Mouse (Mus musculus): Measurements from ENCODE around the gene Gm26602. TPM values are rescaled to one million over a fixed set of nuclear protein-coding genes. Genes with fewer than 3 reads are reported as not detected.

Gene Gm26602
- polyA plus RNA-seq, 1 experiment, result not detected

GRCm38 (mm10) chr10:79959847-79960601, 49.4 kb downstream of the Gm26602 start, which contains the start of gene Wdr18:
Gene Wdr18 (plus strand): TSS chr10:79960152.
- TF ChIP-seq REST (IDR thresholded peaks at IDR 0.05; ENCODE audit: insufficient read depth, insufficient read length) (no peak), POLR2A (IDR thresholded peaks at IDR 0.05; ENCODE audit: insufficient read length, low read depth) (peak; percentile 83), TCF12 (IDR thresholded peaks at IDR 0.05; ENCODE audit: insufficient read depth, poor library complexity, severe bottlenecking) (no peak), MYOG (IDR thresholded peaks at IDR 0.05; ENCODE audit: control insufficient read depth in 1 of 3, insufficient read depth in 1 of 3, insufficient read length in 2 of 3, low read depth in 2 of 3) (peak in 2 of 3 experiments; percentile 40 to 68), MYOD1 (IDR thresholded peaks at IDR 0.05; ENCODE audit: control insufficient read depth in 1 of 3, insufficient read length in 2 of 3, low read depth in 2 of 3) (peak in 2 of 3 experiments; percentile 48 to 65), SRF (IDR thresholded peaks at IDR 0.05; ENCODE audit: control insufficient read depth, insufficient read length, low read depth) (no peak), POLR2AphosphoS2 (IDR thresholded peaks at IDR 0.05; ENCODE audit: insufficient read length, low read depth) (peak; percentile 69)
- peak within 1 kb of the TSS; percentile 60 for H3ac ChIP-seq (ENCODE audit: control insufficient read depth, insufficient read length)
- peaks cover 4% of the 10 kb centered on the region for H3K27me3 ChIP-seq (ENCODE audit: control insufficient read depth, insufficient read depth, insufficient read length)
- peak within 1 kb of the TSS; percentile 95 for H3K4me2 ChIP-seq (ENCODE audit: low read depth)
- H3K79me2 ChIP-seq (ENCODE audit: control insufficient read depth, insufficient read depth), result peaks cover 13% of the 10 kb centered on the region
- H3K4me3 ChIP-seq, result peak within 1 kb of the TSS; percentile 55
- H3K36me3 ChIP-seq (ENCODE audit: control insufficient read depth, insufficient read depth), result no peaks in the 10 kb centered on the region

Other genes starting within 250 kb of the Gm26602 start
- gene Madcam1, start 246.3 kb upstream of the Gm26602 start, polyA plus RNA-seq (2012; fragmentation: generic; extraction: Trizol), result not detected
- gene Tpgs1, start 241.5 kb upstream of the Gm26602 start, polyA plus RNA-seq (2012; fragmentation: generic; extraction: Trizol), result 80.2 TPM
- 299 TPM for gene Cdc34, start 228.7 kb upstream of the Gm26602 start, polyA plus RNA-seq (2012; fragmentation: generic; extraction: Trizol)
- gene Gzmm, start 221.8 kb upstream of the Gm26602 start, polyA plus RNA-seq (2012; fragmentation: generic; extraction: Trizol), result 0.71 TPM
- 1,268 TPM for gene Bsg, start 206.4 kb upstream of the Gm26602 start, polyA plus RNA-seq (2012; fragmentation: generic; extraction: Trizol)
- gene Hcn2, start 194.2 kb upstream of the Gm26602 start, polyA plus RNA-seq (2012; fragmentation: generic; extraction: Trizol), result 0.35 TPM
- gene Polrmt, start 164.3 kb upstream of the Gm26602 start, polyA plus RNA-seq (2012; fragmentation: generic; extraction: Trizol), result 82.3 TPM
- 0.26 TPM for gene Fgf22, start 155.8 kb upstream of the Gm26602 start, polyA plus RNA-seq (2012; fragmentation: generic; extraction: Trizol)
- 91.3 TPM for gene Rnf126, start 143.9 kb upstream of the Gm26602 start, polyA plus RNA-seq (2012; fragmentation: generic; extraction: Trizol)
- 28.9 TPM for gene Fstl3, start 133.6 kb upstream of the Gm26602 start, polyA plus RNA-seq (2012; fragmentation: generic; extraction: Trizol)
- 0.07 TPM for gene Prss57, start 119.9 kb upstream of the Gm26602 start, polyA plus RNA-seq (2012; fragmentation: generic; extraction: Trizol)
- 70.0 TPM for gene Palm, start 117.3 kb upstream of the Gm26602 start, polyA plus RNA-seq (2012; fragmentation: generic; extraction: Trizol)
- gene Misp, start 89.9 kb upstream of the Gm26602 start, polyA plus RNA-seq (2012; fragmentation: generic; extraction: Trizol), result 0.06 TPM
- gene Ptbp1, start 56.4 kb upstream of the Gm26602 start, polyA plus RNA-seq (2012; fragmentation: generic; extraction: Trizol), result 158 TPM
- gene Prtn3, start 36.4 kb upstream of the Gm26602 start, polyA plus RNA-seq (2012; fragmentation: generic; extraction: Trizol), result 0.22 TPM
- gene Plppr3, start 36.2 kb upstream of the Gm26602 start, polyA plus RNA-seq (2012; fragmentation: generic; extraction: Trizol), result 5.4 TPM
- not detected for gene Elane, start 24.6 kb upstream of the Gm26602 start, polyA plus RNA-seq (2012; fragmentation: generic; extraction: Trizol)
- not detected for gene Cfd, start 20.0 kb upstream of the Gm26602 start, polyA plus RNA-seq (2012; fragmentation: generic; extraction: Trizol)
- 31.4 TPM for gene Med16, start 1.9 kb upstream of the Gm26602 start, polyA plus RNA-seq (2012; fragmentation: generic; extraction: Trizol)
- 0.59 TPM for gene Kiss1r, start 6.1 kb downstream of the Gm26602 start, polyA plus RNA-seq (2012; fragmentation: generic; extraction: Trizol)
- 69.0 TPM for gene R3hdm4, start 10.4 kb downstream of the Gm26602 start, polyA plus RNA-seq (2012; fragmentation: generic; extraction: Trizol)
- 1.2 TPM for gene Arid3a, start 16.2 kb downstream of the Gm26602 start, polyA plus RNA-seq (2012; fragmentation: generic; extraction: Trizol)
- 35.1 TPM for gene Wdr18, start 49.3 kb downstream of the Gm26602 start, polyA plus RNA-seq (2012; fragmentation: generic; extraction: Trizol)
- 0.73 TPM for gene Grin3b, start 59.9 kb downstream of the Gm26602 start, polyA plus RNA-seq (2012; fragmentation: generic; extraction: Trizol)
- 152 TPM for gene Tmem259, start 73.5 kb downstream of the Gm26602 start, polyA plus RNA-seq (2012; fragmentation: generic; extraction: Trizol)
- gene Cnn2, start 77.7 kb downstream of the Gm26602 start, polyA plus RNA-seq (2012; fragmentation: generic; extraction: Trizol), result 109 TPM
- gene Abca7, start 85.6 kb downstream of the Gm26602 start, polyA plus RNA-seq (2012; fragmentation: generic; extraction: Trizol), result 15.6 TPM
- 0.53 TPM for gene Arhgap45, start 105.8 kb downstream of the Gm26602 start, polyA plus RNA-seq (2012; fragmentation: generic; extraction: Trizol)
- gene Polr2e, start 128.9 kb downstream of the Gm26602 start, polyA plus RNA-seq (2012; fragmentation: generic; extraction: Trizol), result 209 TPM
- 1,278 TPM for gene Gpx4, start 136.3 kb downstream of the Gm26602 start, polyA plus RNA-seq (2012; fragmentation: generic; extraction: Trizol)
- 44.6 TPM for gene Sbno2, start 194.7 kb downstream of the Gm26602 start, polyA plus RNA-seq (2012; fragmentation: generic; extraction: Trizol)
- 150 TPM for gene Stk11, start 204.9 kb downstream of the Gm26602 start, polyA plus RNA-seq (2012; fragmentation: generic; extraction: Trizol)
- gene Atp5d, start 227.8 kb downstream of the Gm26602 start, polyA plus RNA-seq (2012; fragmentation: generic; extraction: Trizol), result 1,163 TPM
- 10.0 TPM for gene Cbarp, start 230.0 kb downstream of the Gm26602 start, polyA plus RNA-seq (2012; fragmentation: generic; extraction: Trizol)
- 131 TPM for gene Midn, start 237.4 kb downstream of the Gm26602 start, polyA plus RNA-seq (2012; fragmentation: generic; extraction: Trizol)

Data from myocyte (in vitro differentiated cells).